Mouse (Mus musculus): ENCODE results near the gene Asphd2. TPM values are rescaled to one million over a fixed set of nuclear protein-coding genes. Genes with fewer than 3 reads are reported as not detected.
A peak's percentile ranks its signal among the peaks of the same experiment; 100 is the strongest.

Gene Asphd2
- total and polyA plus RNA-seq, 2 experiments from 2014 or later = 118 to 164 TPM

GRCm38 (mm10) chr5:112411072-112411471, 16.4 kb upstream of the Asphd2 start:
- Histone ChIP-seq H3K4me3 (ENCODE audit: low read length) (no peak overlapping the region), H3K4me1 (ENCODE audit: insufficient read depth, low read length) (peaks cover 21% of the 10 kb centered on the region), H3K9ac (replicated peaks; ENCODE audit: low read length) (no peak overlapping the region), H3K4me2 (ENCODE audit: low read depth, low read length) (peak overlapping the region; percentile 35), H3K27ac (peak overlapping the region; percentile 58; the same call in 1 of the 2 replicates), H3K36me3 (ENCODE audit: insufficient read depth, low read length) (no peaks in the 10 kb centered on the region), H3K27me3 (ENCODE audit: insufficient read depth, low read length) (no peaks in the 10 kb centered on the region), H3K9me3 (ENCODE audit: low read length) (no peaks in the 10 kb centered on the region)
- ATAC-seq (no peak), DNase-seq (ENCODE audit: low spot score) (no peak)
- TF ChIP-seq CTCF (IDR thresholded peaks at IDR 0.05; ENCODE audit: low read depth) = no peak
- WGBS = 19% methylated on average over 11 of the region's 11 CpGs

GRCm38 (mm10) chr5:112409274-112409673, 14.6 kb upstream of the Asphd2 start:
- no peaks in the 10 kb centered on the region for H3K27me3 ChIP-seq (ENCODE audit: insufficient read depth, low read length)
- H3K9me3 ChIP-seq (ENCODE audit: low read length) = no peaks in the 10 kb centered on the region
- ATAC-seq (peak; percentile 57; the same call in 1 of the 2 replicates), DNase-seq (ENCODE audit: low spot score) (peak; percentile 52)
- no peak overlapping the region for H3K9ac ChIP-seq (replicated peaks; ENCODE audit: low read length)
- no peak for TF ChIP-seq CTCF (IDR thresholded peaks at IDR 0.05; ENCODE audit: low read depth)
- H3K4me3 ChIP-seq (ENCODE audit: low read length) = no peak overlapping the region
- peaks cover 21% of the 10 kb centered on the region for H3K4me1 ChIP-seq (ENCODE audit: insufficient read depth, low read length)
- H3K4me2 ChIP-seq (ENCODE audit: low read depth, low read length) = no peak overlapping the region
- H3K27ac ChIP-seq = peak overlapping the region; percentile 51; the same call in 1 of the 2 replicates
- 32% methylated on average over 5 of the region's 5 CpGs for WGBS
- H3K36me3 ChIP-seq (ENCODE audit: insufficient read depth, low read length) = no peaks in the 10 kb centered on the region

DNA sequence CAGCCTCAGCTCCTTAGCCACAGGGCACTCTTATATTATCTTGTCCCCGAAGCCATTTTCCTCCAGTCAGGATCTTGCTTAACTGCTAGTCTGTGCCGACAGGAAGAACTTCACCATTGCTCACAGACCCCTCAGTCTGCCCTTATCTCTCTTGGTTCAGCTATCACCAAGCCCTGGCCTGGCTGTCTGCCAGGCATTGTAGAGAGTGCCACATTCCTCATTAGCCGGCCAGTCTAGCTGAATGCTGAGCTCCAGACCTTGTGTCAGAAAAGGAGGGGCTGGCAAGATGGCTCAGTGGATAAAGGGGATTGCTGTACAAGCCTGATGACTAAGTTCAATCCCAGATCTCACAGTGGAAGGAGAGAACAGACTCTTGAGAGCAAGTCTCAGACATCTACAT, 11.4 kb upstream of the Asphd2 start:
- Histone ChIP-seq H3K4me3 (ENCODE audit: low read length) (no peak overlapping the region), H3K27me3 (ENCODE audit: insufficient read depth, low read length) (no peaks in the 10 kb centered on the region), H3K4me1 (ENCODE audit: insufficient read depth, low read length) (peaks cover 9% of the 10 kb centered on the region; the same call in 1 of the 2 replicates), H3K9me3 (ENCODE audit: low read length) (no peaks in the 10 kb centered on the region), H3K27ac (no peak overlapping the region), H3K4me2 (ENCODE audit: low read depth, low read length) (no peak overlapping the region), H3K9ac (replicated peaks; ENCODE audit: low read length) (no peak overlapping the region), H3K36me3 (ENCODE audit: insufficient read depth, low read length) (no peaks in the 10 kb centered on the region)
- TF ChIP-seq CTCF (IDR thresholded peaks at IDR 0.05; ENCODE audit: low read depth) = no peak
- ATAC-seq (no peak), DNase-seq (ENCODE audit: low spot score) (no peak)
- 61% methylated on average over 3 of the region's 3 CpGs for WGBS

DNA sequence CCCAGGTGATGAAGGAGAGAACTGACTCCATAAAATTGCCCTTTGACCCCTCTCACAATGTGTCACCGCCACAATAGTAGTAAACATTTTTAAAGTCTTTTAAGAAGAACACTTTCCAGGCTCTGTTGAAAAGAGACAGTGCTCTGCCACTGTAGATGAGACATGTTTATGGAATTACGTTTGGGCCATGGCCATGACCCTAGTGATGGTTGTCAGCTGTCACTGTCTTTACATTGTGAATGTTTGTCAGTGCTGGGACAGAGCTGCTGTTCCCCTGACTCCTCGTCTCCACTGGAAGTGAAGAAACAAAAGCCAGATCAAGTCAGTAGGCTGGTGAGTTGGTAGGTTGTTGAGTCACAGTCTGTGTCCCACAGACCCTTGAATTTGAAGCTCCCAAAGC, 7.8 kb upstream of the Asphd2 start:
- ATAC-seq (no peak), DNase-seq (ENCODE audit: low spot score) (no peak)
- Histone ChIP-seq H3K9ac (replicated peaks; ENCODE audit: low read length) (no peak overlapping the region), H3K27ac (no peak overlapping the region), H3K4me2 (ENCODE audit: low read depth, low read length) (no peak overlapping the region), H3K27me3 (ENCODE audit: insufficient read depth, low read length) (no peaks in the 10 kb centered on the region), H3K36me3 (ENCODE audit: insufficient read depth, low read length) (no peaks in the 10 kb centered on the region), H3K9me3 (ENCODE audit: low read length) (no peaks in the 10 kb centered on the region), H3K4me3 (ENCODE audit: low read length) (no peak overlapping the region), H3K4me1 (ENCODE audit: insufficient read depth, low read length) (no peaks in the 10 kb centered on the region)
- no peak for TF ChIP-seq CTCF (IDR thresholded peaks at IDR 0.05; ENCODE audit: low read depth)
- 62% methylated on average over 3 of the region's 3 CpGs for whole genome bisulfite sequencing

DNA sequence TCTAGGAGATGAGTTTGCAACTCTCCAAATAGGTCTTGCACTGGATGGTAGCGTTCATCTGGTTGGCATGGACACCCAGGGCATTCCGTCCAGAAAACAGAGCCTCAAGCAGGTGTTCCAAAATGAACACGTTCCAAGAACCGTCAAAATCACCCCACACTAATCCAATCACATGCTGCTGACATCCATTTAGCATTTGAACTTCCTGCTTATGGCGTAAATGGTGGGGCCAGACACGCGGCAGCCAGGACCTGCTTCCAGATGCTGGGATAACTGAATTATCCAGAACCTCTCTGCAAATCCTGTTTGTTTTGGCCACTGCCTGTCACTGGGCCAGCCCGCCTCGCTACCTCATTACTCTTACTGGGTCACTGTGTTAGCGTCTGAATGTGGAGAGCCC, 4.6 kb upstream of the Asphd2 start:
- Histone ChIP-seq H3K36me3 (ENCODE audit: insufficient read depth, low read length) (no peaks in the 10 kb centered on the region), H3K27ac (no peak overlapping the region), H3K4me3 (ENCODE audit: low read length) (no peak overlapping the region), H3K9me3 (ENCODE audit: low read length) (no peaks in the 10 kb centered on the region), H3K27me3 (ENCODE audit: insufficient read depth, low read length) (no peaks in the 10 kb centered on the region), H3K9ac (replicated peaks; ENCODE audit: low read length) (no peak overlapping the region), H3K4me1 (ENCODE audit: insufficient read depth, low read length) (no peaks in the 10 kb centered on the region), H3K4me2 (ENCODE audit: low read depth, low read length) (no peak overlapping the region)
- WGBS = 58% methylated on average over 10 of the region's 10 CpGs
- no peak for TF ChIP-seq CTCF (IDR thresholded peaks at IDR 0.05; ENCODE audit: low read depth)
- ATAC-seq = no peak
- DNase-seq (ENCODE audit: low spot score) = peak; percentile 38

DNA sequence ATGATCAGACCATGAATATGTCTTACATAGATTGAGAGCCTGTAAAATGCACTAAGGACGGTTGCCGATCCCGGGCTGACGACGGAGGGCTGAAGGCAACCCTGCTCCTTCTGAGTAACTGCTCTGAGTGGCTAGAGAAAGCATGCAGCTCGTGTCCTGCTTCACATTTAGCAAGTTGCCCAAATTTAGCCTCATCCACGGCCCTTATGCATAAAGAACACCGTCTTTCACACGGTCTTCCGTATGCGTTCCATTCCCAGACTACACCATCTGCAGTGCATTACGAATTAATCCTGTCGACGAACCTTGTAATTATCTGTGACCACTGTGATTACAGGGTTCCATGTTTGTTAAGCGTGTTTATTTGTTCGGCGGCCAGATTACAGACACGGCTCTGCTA, 1.4 kb upstream of the Asphd2 start:
- peaks cover 12% of the 10 kb centered on the region; the same call in 1 of the 2 replicates for H3K4me1 ChIP-seq (ENCODE audit: insufficient read depth, low read length)
- no peaks in the 10 kb centered on the region for H3K9me3 ChIP-seq (ENCODE audit: low read length)
- no peaks in the 10 kb centered on the region for H3K27me3 ChIP-seq (ENCODE audit: insufficient read depth, low read length)
- no peak overlapping the region for H3K4me3 ChIP-seq (ENCODE audit: low read length)
- WGBS = 59% methylated on average over 18 of the region's 18 CpGs
- H3K9ac ChIP-seq (replicated peaks; ENCODE audit: low read length) = no peak overlapping the region
- no peak for ATAC-seq
- H3K4me2 ChIP-seq (ENCODE audit: low read depth, low read length) = no peak overlapping the region
- no peak for DNase-seq (ENCODE audit: low spot score)
- peak overlapping the region; percentile 41; the same call in 1 of the 2 replicates for H3K27ac ChIP-seq
- TF ChIP-seq CTCF (IDR thresholded peaks at IDR 0.05; ENCODE audit: low read depth) = no peak
- H3K36me3 ChIP-seq (ENCODE audit: insufficient read depth, low read length) = 0 out of 2 replicates have a peak, but pooled peaks cover under 1% of the 10 kb centered on the region

DNA sequence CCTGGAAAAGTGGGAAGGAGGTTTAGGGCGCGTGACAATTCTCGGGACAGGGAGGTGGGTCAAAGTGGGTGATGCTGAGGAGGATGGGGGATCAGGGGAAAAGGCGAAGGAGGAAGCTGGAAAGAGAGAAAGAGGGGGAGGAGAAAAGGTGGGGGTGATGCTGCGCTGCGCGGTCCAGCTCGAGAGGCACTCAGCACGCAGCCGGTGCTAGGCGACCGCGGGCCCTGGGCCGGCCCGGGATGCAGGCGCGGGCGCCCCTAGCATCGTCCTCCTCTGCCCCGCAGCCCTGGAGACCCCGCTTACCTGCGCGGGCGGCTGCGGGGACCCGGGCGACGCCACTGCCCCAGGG, 277 bp downstream of the Asphd2 start:
- peak; percentile 71 for ATAC-seq
- peaks cover 18% of the 10 kb centered on the region; the same call in 1 of the 2 replicates for H3K4me1 ChIP-seq (ENCODE audit: insufficient read depth, low read length)

More for the DNA sequence above, 277 bp downstream of the Asphd2 start:
- Histone ChIP-seq H3K9me3 (ENCODE audit: low read length) (no peaks in the 10 kb centered on the region), H3K27ac (peak overlapping the region; percentile 71), H3K27me3 (ENCODE audit: insufficient read depth, low read length) (no peaks in the 10 kb centered on the region), H3K4me2 (ENCODE audit: low read depth, low read length) (peak overlapping the region; percentile 86), H3K9ac (replicated peaks; ENCODE audit: low read length) (peak overlapping the region; percentile 80), H3K36me3 (ENCODE audit: insufficient read depth, low read length) (0 out of 2 replicates have a peak, but pooled peaks cover 5% of the 10 kb centered on the region), H3K4me3 (ENCODE audit: low read length) (peak overlapping the region; percentile 69)
- 1% methylated on average over 18 of the region's 28 CpGs for WGBS
- DNase-seq (ENCODE audit: low spot score) = peak; percentile 62
- no peak for TF ChIP-seq CTCF (IDR thresholded peaks at IDR 0.05; ENCODE audit: low read depth)

Data from hindbrain, postnatal 0 days (tissue).